Mouse (Mus musculus) neural tube, embryonic 15.5 days (tissue): ENCODE measurements around the gene Mapk13. TPM values are rescaled to one million over a fixed set of nuclear protein-coding genes. Genes with fewer than 3 reads are reported as not detected.
"Not testable (repeated sequence)": the region's sequence is repeated elsewhere in the genome, so short reads cannot be mapped to it uniquely, and the experiment has no call there.

Experiments
- ATAC-seq: fragments of 200-750 bp; cut with Nextera tagmentation; 2 replicates; pipeline ENCODE4 v1.8.0; 2017; ENCODE audit warnings: mild to moderate bottlenecking, moderate TSS enrichment, moderate library complexity; ENCODE audit not compliant: low FRiP score
- H3K27ac ChIP-seq: fragments of 300-500 bp; sonication (generic); replicated peaks from 2 replicates; pipeline ENCODE4 v1.5.1; 2015; ENCODE audit warnings: mild to moderate bottlenecking, inconsistent platforms
- H3K27me3 ChIP-seq: fragments of 300-500 bp; sonication (generic); replicated peaks from 2 replicates; pipeline ENCODE4 v1.6.1; 2015; ENCODE audit warnings: inconsistent platforms
- H3K36me3 ChIP-seq: fragments of 300-500 bp; sonication (generic); 2 replicates; pipeline ENCODE4 v1.6.1; 2015; ENCODE audit warnings: inconsistent platforms
- H3K4me1 ChIP-seq: fragments of 300-500 bp; sonication (generic); 2 replicates; pipeline ENCODE4 v1.6.1; 2015; ENCODE audit warnings: inconsistent platforms
- H3K4me2 ChIP-seq: fragments of 300-500 bp; sonication (generic); 2 replicates; pipeline ENCODE4 v1.6.1; 2015; ENCODE audit warnings: inconsistent platforms, mild to moderate bottlenecking, moderate library complexity
- H3K4me3 ChIP-seq: fragments of 300-500 bp; sonication (generic); replicated peaks from 2 replicates; pipeline ENCODE4 v1.5.1; 2015; ENCODE audit warnings: mild to moderate bottlenecking, inconsistent platforms
- H3K9ac ChIP-seq: fragments of 300-500 bp; sonication (generic); replicated peaks from 2 replicates; pipeline ENCODE4 v1.6.1; 2015; ENCODE audit warnings: mild to moderate bottlenecking, inconsistent platforms
- H3K9me3 ChIP-seq: fragments of 300-500 bp; sonication (generic); replicated peaks from 2 replicates; pipeline ENCODE4 v1.6.1; 2016; ENCODE audit warnings: inconsistent platforms
- WGBS: fragments of 180-500 bp; shearing (Covaris S2); methylation state at CpG from one replicate; pipeline ENCODE4 v1.1.7; 2015; ENCODE audit warnings: mixed read lengths; 5-methylcytosine and 5-hydroxymethylcytosine counted together
- polyA plus RNA-seq: library from polyadenylated mRNA; unstranded; fragments of >200 nt; fragmentation: Nextera tagmentation; extraction: Ambion mirVana; gene quantifications from 2 replicates; pipeline ENCODE4 v1.2.1, GENCODE M21; 2015

Mapk13 gene
- polyA plus RNA-seq, 1 experiment from 2014 or later: 1.2 TPM

- Histone ChIP-seq H3K27me3 (no peaks in the 10 kb centered on the region), H3K9me3 (no peaks in the 10 kb centered on the region), H3K36me3 (peaks cover 6% of the 10 kb centered on the region), H3K4me1 (peaks cover 32% of the 10 kb centered on the region), H3K9ac (peak overlapping the region; percentile 96), H3K4me3 (peak overlapping the region; percentile 75), H3K27ac (peak overlapping the region; percentile 99), H3K4me2 (peak overlapping the region; percentile 98)
- WGBS: under 1% methylated on average over 33 of the region's 42 CpGs
- ATAC-seq: peak; percentile 99
These were observed 32.4 kb downstream of the Mapk13 start for GRCm38 (mm10) chr17:28801474-28802005.

- WGBS: under 1% methylated on average over 18 of the region's 18 CpGs
- Histone ChIP-seq H3K27me3 (no peaks in the 10 kb centered on the region), H3K27ac (peak overlapping the region; percentile 99), H3K4me2 (peak overlapping the region; percentile 90), H3K36me3 (peaks cover 11% of the 10 kb centered on the region), H3K4me1 (peaks cover 32% of the 10 kb centered on the region), H3K9me3 (no peaks in the 10 kb centered on the region), H3K4me3 (peak overlapping the region; percentile 75), H3K9ac (peak overlapping the region; percentile 59)
- ATAC-seq: peak; percentile 26
These were observed 32.9 kb downstream of the Mapk13 start for GRCm38 (mm10) chr17:28802006-28802481.

- H3K4me2 ChIP-seq: no peak overlapping the region
- H3K27ac ChIP-seq: no peak overlapping the region
- H3K9me3 ChIP-seq: no peaks in the 10 kb centered on the region
- peaks cover 32% of the 10 kb centered on the region for H3K4me1 ChIP-seq
- H3K36me3 ChIP-seq: peaks cover 21% of the 10 kb centered on the region
- no peak overlapping the region for H3K9ac ChIP-seq
- ATAC-seq: no peak
- no peaks in the 10 kb centered on the region for H3K27me3 ChIP-seq
- no peak overlapping the region for H3K4me3 ChIP-seq
- WGBS: 71% methylated on average over 1 of the region's 1 CpGs
These were observed 34.2 kb downstream of the Mapk13 start for GRCm38 (mm10) chr17:28803316-28803715.

GRCm38 (mm10) chr17:28804973-28805372, 35.9 kb downstream of the Mapk13 start:
- Histone ChIP-seq H3K27ac (no peak overlapping the region), H3K27me3 (no peaks in the 10 kb centered on the region), H3K36me3 (peaks cover 35% of the 10 kb centered on the region), H3K4me3 (no peak overlapping the region), H3K9ac (no peak overlapping the region), H3K9me3 (no peaks in the 10 kb centered on the region), H3K4me1 (peaks cover 21% of the 10 kb centered on the region), H3K4me2 (no peak overlapping the region)
- no peak for ATAC-seq
- 97% methylated on average over 6 of the region's 6 CpGs for WGBS

GRCm38 (mm10) chr17:28806770-28807169, 37.7 kb downstream of the Mapk13 start:
- Histone ChIP-seq H3K4me3 (no peak overlapping the region), H3K4me1 (peaks cover 14% of the 10 kb centered on the region), H3K27me3 (no peaks in the 10 kb centered on the region), H3K27ac (no peak overlapping the region), H3K4me2 (no peak overlapping the region), H3K9me3 (no peaks in the 10 kb centered on the region), H3K9ac (no peak overlapping the region), H3K36me3 (peaks cover 47% of the 10 kb centered on the region)
- 97% methylated on average over 19 of the region's 19 CpGs for WGBS
- no peak for ATAC-seq

GRCm38 (mm10) chr17:28808714-28809113, 39.6 kb downstream of the Mapk13 start:
- over 99% methylated on average over 8 of the region's 8 CpGs for WGBS
- Histone ChIP-seq H3K27me3 (no peaks in the 10 kb centered on the region), H3K36me3 (peaks cover 61% of the 10 kb centered on the region), H3K4me2 (no peak overlapping the region), H3K4me1 (no peaks in the 10 kb centered on the region), H3K9me3 (no peaks in the 10 kb centered on the region), H3K9ac (no peak overlapping the region), H3K4me3 (no peak overlapping the region), H3K27ac (no peak overlapping the region)
- ATAC-seq: no peak

- Histone ChIP-seq H3K27ac (no peak overlapping the region), H3K9ac (no peak overlapping the region), H3K4me2 (no peak overlapping the region), H3K36me3 (peaks cover 67% of the 10 kb centered on the region), H3K4me1 (no peaks in the 10 kb centered on the region), H3K27me3 (no peaks in the 10 kb centered on the region), H3K4me3 (no peak overlapping the region), H3K9me3 (no peaks in the 10 kb centered on the region)
- ATAC-seq: no peak
- 95% methylated on average over 10 of the region's 10 CpGs for WGBS
These were observed 40.2 kb downstream of the Mapk13 start for GRCm38 (mm10) chr17:28809175-28809831.

GRCm38 (mm10) chr17:28812345-28812744, 43.2 kb downstream of the Mapk13 start:
- Histone ChIP-seq H3K36me3 (peaks cover 80% of the 10 kb centered on the region), H3K27ac (no peak overlapping the region), H3K4me3 (no peak overlapping the region), H3K4me2 (no peak overlapping the region), H3K9ac (no peak overlapping the region), H3K9me3 (no peaks in the 10 kb centered on the region), H3K4me1 (no peaks in the 10 kb centered on the region), H3K27me3 (no peaks in the 10 kb centered on the region)
- 97% methylated on average over 10 of the region's 10 CpGs for WGBS
- no peak for ATAC-seq

- H3K4me1 ChIP-seq: no peaks in the 10 kb centered on the region
- 89% methylated on average over 18 of the region's 18 CpGs for WGBS
- H3K4me3 ChIP-seq: no peak overlapping the region
- ATAC-seq: no peak
- H3K36me3 ChIP-seq: peaks cover 85% of the 10 kb centered on the region
- no peaks in the 10 kb centered on the region for H3K27me3 ChIP-seq
- no peak overlapping the region for H3K9ac ChIP-seq
- H3K9me3 ChIP-seq: no peaks in the 10 kb centered on the region
- H3K27ac ChIP-seq: no peak overlapping the region
- no peak overlapping the region for H3K4me2 ChIP-seq
These were observed 45.5 kb downstream of the Mapk13 start for GRCm38 (mm10) chr17:28814529-28815097.

- Histone ChIP-seq H3K4me3 (no peak overlapping the region), H3K9ac (no peak overlapping the region), H3K27ac (no peak overlapping the region), H3K36me3 (peaks cover 81% of the 10 kb centered on the region), H3K4me1 (no peaks in the 10 kb centered on the region), H3K9me3 (no peaks in the 10 kb centered on the region), H3K27me3 (no peaks in the 10 kb centered on the region), H3K4me2 (no peak overlapping the region)
- WGBS: 91% methylated on average over 10 of the region's 10 CpGs
- ATAC-seq: no peak
These were observed 46.4 kb downstream of the Mapk13 start for GRCm38 (mm10) chr17:28815384-28816004.

GRCm38 (mm10) chr17:28816326-28816725, 47.2 kb downstream of the Mapk13 start:
- not testable (repeated sequence) for H3K4me1 ChIP-seq, H3K9me3 ChIP-seq, H3K4me2 ChIP-seq, H3K27ac ChIP-seq, H3K4me3 ChIP-seq, ATAC-seq, H3K27me3 ChIP-seq, H3K9ac ChIP-seq
- peaks cover 86% of the 10 kb centered on the region for H3K36me3 ChIP-seq
- WGBS: 96% methylated on average over 10 of the region's 10 CpGs
